Mouse (Mus musculus): ENCODE measurements around the gene Teddm3.

DNA sequence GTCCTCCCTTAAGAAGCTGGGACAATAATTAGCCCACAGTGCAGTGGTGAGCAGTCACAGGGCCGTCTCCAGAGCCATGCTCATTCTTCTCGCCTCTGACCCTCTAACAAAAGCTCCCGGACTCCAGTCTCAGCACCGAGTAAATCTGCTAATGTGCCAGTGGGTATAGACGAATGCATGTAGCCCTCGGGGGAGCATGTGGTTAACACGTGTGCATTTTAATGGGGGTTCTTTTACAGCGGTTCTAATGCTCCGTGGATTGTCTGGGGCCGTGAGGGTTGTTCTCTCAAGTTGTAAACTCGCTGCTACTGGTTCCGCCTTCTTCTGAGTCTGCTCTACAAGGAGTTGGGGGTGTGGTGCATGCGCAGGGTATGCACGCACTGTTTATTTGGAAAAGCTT is 37.8 kb upstream of the Teddm3 start:
- TF ChIP-seq CTCF (IDR thresholded peaks at IDR 0.05; ENCODE audit: extremely low read depth, insufficient read length, insufficient replicate concordance, low read depth, low read length) (no peak), POLR2A (IDR thresholded peaks at IDR 0.05; ENCODE audit: low read depth, low read length) (no peak)

All from small intestine, adult 2 months (tissue).